Mouse (Mus musculus) natural killer cell, adult 2 months (primary cell): ENCODE results near the gene Pet100.

Experiments used
- DNase-seq, 2 experiments: peaks; one replicate each; pipeline ENCODE4 v3.0.0; 2022; ENCODE audit warnings: low spot score in 2 of 2

The Pet100 gene

DNA sequence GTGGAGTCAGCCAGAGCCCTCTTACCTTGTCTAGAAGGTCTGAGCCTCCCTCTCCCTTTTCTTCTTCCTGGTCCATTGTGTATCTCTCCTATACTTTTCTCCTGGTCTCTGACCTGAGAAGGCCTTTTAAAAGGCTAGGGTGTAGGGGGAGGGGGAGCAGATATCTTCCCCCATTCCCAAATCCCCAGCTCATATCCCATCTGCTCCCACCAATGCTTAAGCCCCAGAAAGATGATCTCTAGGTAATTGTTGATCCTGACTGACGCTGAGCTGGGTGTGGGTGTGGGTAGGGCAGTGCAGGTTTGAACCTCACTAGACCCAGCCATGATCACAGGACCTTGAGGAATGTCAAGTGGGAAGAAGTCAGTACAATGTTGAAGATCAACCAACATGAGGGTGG is 4.1 kb downstream of the Pet100 start, which contains the start of gene Pcp2:
TSS of gene Pcp2 (minus strand) at position 101 of the 400 bp plus-strand sequence.
- DNase-seq, result no peak

GRCm38 (mm10) chr8:3626971-3627370 is 5.6 kb downstream of the Pet100 start:
- DNase-seq, result no peak

GRCm38 (mm10) chr8:3628014-3628413 is 6.7 kb downstream of the Pet100 start:
- DNase-seq, result peak; percentile 26 to 62

DNA sequence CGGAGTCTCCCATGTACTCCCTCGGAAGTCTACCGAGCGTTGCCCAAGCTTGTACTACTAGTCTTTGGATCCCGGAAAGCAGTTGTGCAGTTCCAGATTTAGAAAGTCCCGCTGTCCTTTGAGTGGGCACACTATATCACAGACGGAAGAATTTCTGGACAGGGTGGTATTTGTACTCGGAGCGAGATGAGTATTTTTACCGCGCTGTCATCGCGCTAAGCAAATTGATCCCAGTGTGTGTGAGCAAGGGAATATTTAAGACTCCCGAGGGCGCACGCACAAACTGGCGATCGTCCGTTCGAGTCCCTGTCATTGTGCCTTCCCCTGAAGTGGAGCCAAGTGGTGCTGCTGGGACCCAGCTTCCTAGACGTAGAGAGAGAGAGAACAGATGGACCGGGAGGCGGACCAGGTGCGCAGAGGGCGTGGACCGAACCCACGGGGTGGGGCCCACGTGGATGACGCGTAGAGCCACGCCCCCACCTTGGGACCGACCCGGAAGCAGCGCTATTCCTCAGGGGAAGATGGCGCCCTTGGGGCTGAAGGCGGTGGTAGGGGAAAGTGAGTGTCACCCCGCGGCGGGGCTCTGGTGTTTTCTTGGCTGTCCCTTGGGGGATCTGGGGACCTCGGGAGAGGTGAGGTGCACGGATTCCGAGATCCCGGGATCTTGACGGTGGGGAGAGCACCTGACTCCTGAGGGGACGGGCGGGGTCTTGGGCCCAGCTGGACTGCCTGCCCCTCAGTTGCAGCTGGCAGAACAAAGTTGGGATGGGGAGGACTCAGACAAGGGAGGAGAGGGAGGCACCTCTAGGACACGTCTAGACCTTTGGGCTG is 9.5 kb downstream of the Pet100 start, which contains the start of gene Stxbp2:
TSS of gene Stxbp2 (plus strand) at position 309 of the 831 bp plus-strand sequence.
- DNase-seq, result peak; percentile 73 to 86

GRCm38 (mm10) chr8:3631478-3631875 is 10.1 kb downstream of the Pet100 start:
- peak in 1 of 2 experiments; percentile 10 for DNase-seq

GRCm38 (mm10) chr8:3645804-3646203 is 24.5 kb downstream of the Pet100 start:
- peak; percentile 25 to 60 for DNase-seq

DNA sequence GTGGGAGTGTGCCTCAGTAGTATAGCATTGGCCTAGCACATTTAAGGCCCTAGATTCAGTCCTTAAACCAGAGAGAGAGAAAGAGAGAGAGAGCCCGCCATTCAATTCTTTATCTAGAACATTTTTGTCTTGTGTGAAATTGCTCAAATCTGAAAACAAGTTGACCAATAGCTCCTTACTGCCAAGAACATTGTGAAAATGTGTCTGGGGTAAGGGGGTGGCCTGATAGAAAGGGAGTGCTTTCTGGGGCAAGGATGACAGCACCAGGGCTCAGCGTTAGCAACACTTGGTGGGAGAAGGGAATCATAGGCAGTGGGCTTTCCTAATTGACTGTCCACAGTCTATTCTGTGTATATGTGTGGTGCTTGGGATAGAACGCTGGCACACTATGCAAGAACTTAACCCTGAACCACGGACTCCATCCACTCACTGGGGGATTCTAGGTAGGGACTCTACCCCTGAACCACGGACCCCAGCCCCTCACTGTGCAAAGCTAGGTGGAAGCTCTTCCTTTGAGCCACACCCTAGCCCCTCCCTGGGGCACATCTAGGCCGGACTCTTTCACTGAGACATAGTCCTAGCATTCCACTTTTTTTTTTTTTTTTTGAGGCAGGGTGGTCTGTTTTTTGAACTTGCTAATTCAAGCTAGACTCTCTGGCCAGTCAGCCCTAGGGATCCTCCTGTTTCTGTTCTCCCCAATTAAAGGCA is 25.6 kb downstream of the Pet100 start:
- no peak for DNase-seq

DNA sequence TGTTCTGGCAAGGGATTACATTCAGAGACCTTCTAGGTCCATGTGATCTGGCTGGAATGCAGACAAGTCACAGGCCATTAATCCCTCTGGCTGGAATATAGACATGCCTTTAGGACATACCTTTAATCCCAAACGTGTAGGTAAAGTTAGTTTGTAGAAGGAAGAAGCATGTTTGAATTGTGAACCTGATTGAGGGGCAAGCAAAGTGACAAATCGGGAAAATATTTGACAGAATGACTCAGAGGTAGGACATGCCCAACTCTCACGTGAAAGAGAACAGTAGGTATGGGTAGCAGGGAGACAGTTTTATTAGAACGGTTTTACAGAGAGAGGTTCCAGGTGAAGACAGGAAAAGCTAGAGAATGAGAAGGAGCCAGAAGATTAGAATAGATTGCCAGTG is 26.2 kb downstream of the Pet100 start:
- no peak for DNase-seq

DNA sequence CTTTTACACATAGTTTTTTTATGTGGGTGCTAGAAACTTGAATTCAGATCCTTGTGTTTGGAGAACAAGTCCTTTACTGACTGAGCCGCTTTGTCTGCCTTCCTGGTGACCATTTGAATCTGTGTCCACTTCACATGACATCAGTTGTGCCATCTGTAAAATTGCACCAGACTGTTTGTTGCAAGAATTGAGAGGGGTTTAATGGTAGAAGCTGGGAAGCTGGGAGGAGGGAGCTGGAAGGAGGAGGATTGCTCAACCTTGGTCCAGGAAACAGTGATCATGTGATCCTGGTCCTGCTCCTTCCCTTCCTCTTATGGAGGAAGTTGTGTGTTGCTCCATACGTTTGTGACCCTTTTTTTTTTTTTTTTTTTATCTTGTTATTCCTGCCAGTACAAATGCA is 26.9 kb downstream of the Pet100 start:
- DNase-seq, result no peak

DNA sequence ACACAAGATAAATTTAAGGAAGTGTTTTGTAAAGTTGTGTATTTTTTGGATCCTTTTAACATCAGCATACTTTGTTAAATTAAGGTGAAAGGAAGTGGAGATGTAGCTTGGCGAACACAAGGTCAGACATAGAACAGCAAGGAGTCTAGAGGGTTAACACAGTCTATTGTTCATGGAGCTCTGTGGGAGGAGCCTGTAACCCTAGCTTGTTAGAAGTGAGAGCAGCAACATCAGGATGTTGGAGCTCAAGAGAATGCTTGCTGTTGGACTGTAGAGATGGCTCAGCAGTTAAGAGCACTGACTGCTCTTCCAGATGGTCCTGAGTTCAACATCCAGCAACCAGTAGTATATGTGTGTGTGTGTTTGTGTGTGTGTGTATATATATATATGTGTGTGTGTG is 27.6 kb downstream of the Pet100 start:
- no peak for DNase-seq

GRCm38 (mm10) chr8:3652845-3653244 is 31.5 kb downstream of the Pet100 start:
- DNase-seq, result no peak

DNA sequence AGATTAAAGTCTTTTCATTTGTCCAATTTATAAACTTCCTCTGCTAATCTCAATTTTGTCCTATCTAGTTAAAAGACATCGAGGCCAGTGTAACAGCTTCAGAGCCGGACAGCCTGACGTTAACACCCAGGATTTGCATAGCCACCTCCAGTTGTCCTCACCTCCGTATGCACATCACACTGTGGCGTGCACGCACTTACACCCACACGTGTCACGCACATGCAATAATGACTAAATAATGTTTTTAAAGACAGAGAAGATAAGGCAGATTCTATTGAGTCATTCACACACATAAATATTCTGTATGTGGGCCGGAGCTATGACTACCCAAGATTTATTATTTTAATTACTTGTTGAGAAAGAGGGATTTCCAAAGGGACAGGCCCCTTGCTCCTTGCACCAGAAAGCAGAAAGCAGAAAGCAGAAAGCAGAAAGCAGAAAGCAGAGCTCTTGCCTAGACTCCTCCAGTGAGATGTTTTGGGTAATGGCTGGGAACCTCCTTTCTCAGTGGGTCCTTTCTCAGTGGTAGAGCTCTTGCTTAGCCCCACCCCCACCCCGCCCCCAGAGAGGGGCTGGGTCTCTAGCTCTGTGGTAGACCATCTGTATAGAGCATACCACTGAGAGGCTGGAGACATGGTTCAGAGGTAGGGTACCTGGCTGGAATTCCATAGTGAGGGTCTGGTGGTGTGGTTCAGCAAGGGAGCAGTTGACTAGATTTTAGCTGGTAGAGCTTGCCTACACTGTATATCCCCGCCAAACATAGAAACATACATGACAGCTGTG is 33.6 kb downstream of the Pet100 start:
- no peak for DNase-seq

GRCm38 (mm10) chr8:3655526-3655925 is 34.2 kb downstream of the Pet100 start, which contains the start of gene Retn:
Gene Retn (plus strand): TSS chr8:3655770.
- no peak for DNase-seq

DNA sequence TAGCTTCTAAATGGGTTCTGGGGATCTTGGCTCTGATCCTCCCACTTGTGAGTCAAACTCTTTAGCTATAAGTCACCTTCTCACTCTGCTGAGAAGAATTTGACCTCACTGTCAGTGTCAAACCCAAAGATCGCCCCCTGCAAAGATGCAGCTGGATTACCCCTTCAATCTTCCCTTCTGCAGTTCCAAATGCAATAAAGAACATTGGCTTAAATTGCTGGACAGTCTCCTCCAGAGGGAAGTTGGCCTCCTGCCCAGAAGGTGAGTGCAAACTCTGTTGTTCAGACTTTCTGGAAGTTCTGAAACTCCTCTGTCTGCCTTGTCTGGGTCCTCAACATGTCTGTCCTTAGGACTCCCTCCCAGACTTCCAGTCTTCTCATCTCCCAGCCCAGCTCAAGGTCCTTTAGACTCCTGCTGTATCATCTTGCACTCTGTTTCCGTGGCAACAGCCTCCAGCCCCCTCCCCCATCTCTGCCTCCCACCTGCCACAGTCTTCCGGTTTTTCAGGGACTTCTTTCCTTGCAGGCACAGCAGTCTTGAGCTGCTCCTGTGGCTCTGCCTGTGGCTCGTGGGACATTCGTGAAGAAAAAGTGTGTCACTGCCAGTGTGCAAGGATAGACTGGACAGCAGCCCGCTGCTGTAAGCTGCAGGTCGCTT is 35.5 kb downstream of the Pet100 start:
- DNase-seq, result no peak

- no peak for DNase-seq
Measured at GRCm38 (mm10) chr8:3660889-3661288, 39.5 kb downstream of the Pet100 start.

DNA sequence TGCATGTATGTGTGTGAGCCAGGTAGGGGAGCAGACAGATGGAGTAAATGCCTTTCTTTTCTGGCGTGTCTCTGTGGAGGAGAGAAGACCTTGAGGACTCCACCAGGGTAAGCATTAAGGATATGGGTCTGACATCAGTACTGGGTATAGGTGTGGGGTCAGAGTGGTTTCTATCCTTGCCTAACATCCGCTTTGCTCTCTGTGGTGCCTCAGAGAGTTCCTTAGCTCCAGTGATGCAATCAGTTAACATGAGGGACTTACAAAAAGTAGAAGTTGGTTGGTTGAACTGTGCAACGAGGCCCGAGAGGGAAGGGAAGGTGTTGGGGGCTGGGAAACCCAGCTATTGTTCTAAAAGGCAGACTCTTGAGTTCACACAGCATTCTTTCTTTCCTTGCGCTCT is 43.1 kb downstream of the Pet100 start:
- DNase-seq, result no peak

GRCm38 (mm10) chr8:3665507-3665906 is 44.2 kb downstream of the Pet100 start, which contains the start of gene Mcemp1:
Gene Mcemp1 (plus strand): TSS chr8:3665754.
- no peak for DNase-seq

DNA sequence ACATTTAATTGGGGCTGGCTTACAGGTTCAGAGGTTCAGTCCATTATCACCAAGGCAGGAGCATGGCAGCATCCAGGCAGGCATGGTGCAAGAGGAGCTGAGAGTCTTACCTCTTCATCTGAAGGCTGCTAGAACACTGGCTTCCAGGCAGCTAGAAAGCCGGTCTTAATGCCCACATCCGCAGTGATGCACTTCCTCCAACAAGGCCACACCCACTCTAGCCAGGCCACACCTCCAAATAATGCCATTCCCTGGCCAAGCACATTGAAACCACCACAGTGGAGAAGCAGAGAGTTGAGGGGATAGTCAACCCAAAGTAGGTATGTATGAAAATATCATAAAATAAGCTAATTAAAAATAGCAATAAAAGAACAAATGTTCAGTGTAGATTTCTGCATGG is 49.0 kb downstream of the Pet100 start:
- peak; percentile 50 to 51 for DNase-seq

DNA sequence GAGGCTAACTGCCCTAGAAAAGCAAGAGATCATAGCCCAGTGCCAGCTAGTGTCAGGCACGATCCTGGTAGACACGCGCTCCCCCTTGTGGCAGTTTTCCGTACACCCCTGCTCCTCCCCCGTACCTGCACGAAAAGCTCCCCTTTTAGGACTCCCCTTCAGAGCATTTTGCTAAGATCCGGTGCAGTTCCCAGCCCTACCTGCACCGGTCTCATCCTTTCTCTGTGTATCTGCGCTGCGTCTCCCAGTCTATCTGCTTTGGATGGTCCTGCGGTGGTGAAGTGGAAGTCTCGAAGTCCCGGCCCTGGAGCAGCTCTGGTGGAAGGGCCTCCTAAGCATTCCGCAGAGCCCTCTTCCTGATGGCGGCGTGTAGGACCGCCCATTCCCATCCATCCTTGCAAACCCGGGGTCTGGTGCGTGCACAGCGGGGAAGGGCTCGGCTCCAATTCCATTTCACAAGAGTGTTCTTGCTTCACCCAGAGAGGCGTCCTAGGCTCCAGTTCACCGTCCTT is 50.7 kb downstream of the Pet100 start, which contains the start of gene Fcor:
TSS of gene Fcor (minus strand) at position 383 of the 512 bp plus-strand sequence.
- peak; percentile 69 to 85 for DNase-seq

DNA sequence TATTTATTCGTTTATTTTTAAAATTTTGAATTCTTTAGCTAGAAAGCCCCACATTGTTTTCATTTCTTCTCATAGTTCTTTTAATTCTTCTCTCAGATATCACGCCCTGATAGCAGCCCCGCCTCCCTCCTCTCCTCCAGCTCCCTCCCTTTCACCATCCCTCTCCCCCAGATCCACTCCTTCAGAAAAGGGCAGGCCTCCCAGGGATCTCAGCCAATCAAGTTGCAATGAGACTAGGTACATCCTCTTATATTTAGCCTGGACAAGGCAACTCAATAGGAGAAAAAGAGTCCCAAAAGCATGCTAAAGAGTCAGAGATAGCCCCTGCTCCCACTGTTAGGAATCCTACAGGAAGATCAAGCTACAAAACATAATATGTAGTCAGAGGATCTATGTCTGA is 53.3 kb downstream of the Pet100 start:
- no peak for DNase-seq
